Mouse (Mus musculus): ENCODE results near the gene Sdc4. TPM values are rescaled to one million over a fixed set of nuclear protein-coding genes. Genes with fewer than 3 reads are reported as not detected.

The Sdc4 gene
- total RNA-seq, 2 experiments from 2014 or later = 1.3 to 5.3 TPM

- ATAC-seq (replicated peaks; ENCODE audit: low FRiP score, low TSS enrichment, poor library complexity, severe bottlenecking) = 0 out of 2 replicates have a peak, but pooled peaks have one; percentile 14
Measured at GRCm38 (mm10) chr2:164377478-164378426, 65.9 kb downstream of the Sdc4 start.

Other genes starting within 250 kb of the Sdc4 start
- gene Wfdc15a, start 243.8 kb downstream of the Sdc4 start, total RNA-seq (2014; fragmentation: Nextera tagmentation) = not detected in 2 replicates
- gene Wfdc15a, start 243.8 kb downstream of the Sdc4 start, total RNA-seq (2017) = not detected in 2 replicates
- gene Wfdc15b, start 222.2 kb downstream of the Sdc4 start, total RNA-seq (2014; fragmentation: Nextera tagmentation) = not detected in 2 replicates
- not detected in 2 replicates for gene Wfdc15b, start 222.2 kb downstream of the Sdc4 start, total RNA-seq (2017)
- gene Svs2, start 205.4 kb downstream of the Sdc4 start, total RNA-seq (2014; fragmentation: Nextera tagmentation) = not detected in 2 replicates
- not detected in 2 replicates for gene Svs2, start 205.4 kb downstream of the Sdc4 start, total RNA-seq (2017)
- gene Svs3b, start 187.2 kb downstream of the Sdc4 start, total RNA-seq (2014; fragmentation: Nextera tagmentation) = not detected in 2 replicates
- not detected in 2 replicates for gene Svs3b, start 187.2 kb downstream of the Sdc4 start, total RNA-seq (2017)
- gene Svs4, start 165.4 kb downstream of the Sdc4 start, total RNA-seq (2014; fragmentation: Nextera tagmentation) = not detected in 2 replicates
- not detected in 2 replicates for gene Svs4, start 165.4 kb downstream of the Sdc4 start, total RNA-seq (2017)
- not detected in 2 replicates for gene Svs3a, start 154.6 kb downstream of the Sdc4 start, total RNA-seq (2014; fragmentation: Nextera tagmentation)
- not detected in 2 replicates for gene Svs3a, start 154.6 kb downstream of the Sdc4 start, total RNA-seq (2017)
- not detected in 2 replicates for gene Svs6, start 127.1 kb downstream of the Sdc4 start, total RNA-seq (2014; fragmentation: Nextera tagmentation)
- not detected in 2 replicates for gene Svs6, start 127.1 kb downstream of the Sdc4 start, total RNA-seq (2017)
- gene Svs5, start 111.1 kb downstream of the Sdc4 start, total RNA-seq (2014; fragmentation: Nextera tagmentation) = not detected in 2 replicates
- not detected in 2 replicates for gene Svs5, start 111.1 kb downstream of the Sdc4 start, total RNA-seq (2017)
- gene Slpi, start 54.8 kb downstream of the Sdc4 start, total RNA-seq (2014; fragmentation: Nextera tagmentation) = not detected in 2 replicates
- not detected in 2 replicates for gene Slpi, start 54.8 kb downstream of the Sdc4 start, total RNA-seq (2017)
- not detected in 2 replicates for gene Rbpjl, start 40.7 kb downstream of the Sdc4 start, total RNA-seq (2014; fragmentation: Nextera tagmentation)
- gene Rbpjl, start 40.7 kb downstream of the Sdc4 start, total RNA-seq (2017) = not detected in 2 replicates
- gene Matn4, start 38.7 kb downstream of the Sdc4 start, total RNA-seq (2014; fragmentation: Nextera tagmentation) = not detected in 2 replicates
- gene Matn4, start 38.7 kb downstream of the Sdc4 start, total RNA-seq (2017) = 0.09 TPM in 1 of 2 replicates, not detected in the other
- gene Sys1, start 13.1 kb upstream of the Sdc4 start, total RNA-seq (2014; fragmentation: Nextera tagmentation) = 25.7 and 26.7 TPM in 2 replicates
- gene Sys1, start 13.1 kb upstream of the Sdc4 start, total RNA-seq (2017) = 10.9 and 16.0 TPM in 2 replicates
- gene Gm20458, start 17.1 kb upstream of the Sdc4 start, total RNA-seq (2014; fragmentation: Nextera tagmentation) = not detected in 2 replicates
- gene Gm20458, start 17.1 kb upstream of the Sdc4 start, total RNA-seq (2017) = not detected in 2 replicates
- not detected in 2 replicates for gene Trp53tg5, start 29.8 kb upstream of the Sdc4 start, total RNA-seq (2014; fragmentation: Nextera tagmentation)
- not detected in 2 replicates for gene Trp53tg5, start 29.8 kb upstream of the Sdc4 start, total RNA-seq (2017)
- 2.4 TPM in 2 replicates for gene Dbndd2, start 42.2 kb upstream of the Sdc4 start, total RNA-seq (2014; fragmentation: Nextera tagmentation)
- gene Dbndd2, start 42.2 kb upstream of the Sdc4 start, total RNA-seq (2017) = 2.9 TPM in 1 of 2 replicates, not detected in the other
- gene Pigt, start 53.6 kb upstream of the Sdc4 start, total RNA-seq (2014; fragmentation: Nextera tagmentation) = 76.4 and 89.3 TPM in 2 replicates
- 16.3 and 36.6 TPM in 2 replicates for gene Pigt, start 53.6 kb upstream of the Sdc4 start, total RNA-seq (2017)
- gene Wfdc2, start 118.5 kb upstream of the Sdc4 start, total RNA-seq (2014; fragmentation: Nextera tagmentation) = not detected in 2 replicates
- gene Wfdc2, start 118.5 kb upstream of the Sdc4 start, total RNA-seq (2017) = not detected in 2 replicates
- gene Spint3, start 129.6 kb upstream of the Sdc4 start, total RNA-seq (2014; fragmentation: Nextera tagmentation) = not detected in 2 replicates
- not detected in 2 replicates for gene Spint3, start 129.6 kb upstream of the Sdc4 start, total RNA-seq (2017)
- not detected in 2 replicates for gene Wfdc6a, start 141.6 kb upstream of the Sdc4 start, total RNA-seq (2014; fragmentation: Nextera tagmentation)
- not detected in 2 replicates for gene Wfdc6a, start 141.6 kb upstream of the Sdc4 start, total RNA-seq (2017)
- not detected in 2 replicates for gene Eppin, start 149.7 kb upstream of the Sdc4 start, total RNA-seq (2014; fragmentation: Nextera tagmentation)
- not detected in 2 replicates for gene Eppin, start 149.7 kb upstream of the Sdc4 start, total RNA-seq (2017)
- gene Wfdc6b, start 169.6 kb upstream of the Sdc4 start, total RNA-seq (2014; fragmentation: Nextera tagmentation) = not detected in 2 replicates
- not detected in 2 replicates for gene Wfdc6b, start 169.6 kb upstream of the Sdc4 start, total RNA-seq (2017)
- not detected in 2 replicates for gene Wfdc8, start 169.7 kb upstream of the Sdc4 start, total RNA-seq (2014; fragmentation: Nextera tagmentation)
- gene Wfdc8, start 169.7 kb upstream of the Sdc4 start, total RNA-seq (2017) = not detected in 2 replicates
- not detected in 2 replicates for gene Wfdc16, start 194.9 kb upstream of the Sdc4 start, total RNA-seq (2014; fragmentation: Nextera tagmentation)
- gene Wfdc16, start 194.9 kb upstream of the Sdc4 start, total RNA-seq (2017) = not detected in 2 replicates
- not detected in 2 replicates for gene Wfdc10, start 212.2 kb upstream of the Sdc4 start, total RNA-seq (2014; fragmentation: Nextera tagmentation)
- not detected in 2 replicates for gene Wfdc10, start 212.2 kb upstream of the Sdc4 start, total RNA-seq (2017)
- not detected in 2 replicates for gene Wfdc9, start 212.7 kb upstream of the Sdc4 start, total RNA-seq (2014; fragmentation: Nextera tagmentation)
- gene Wfdc9, start 212.7 kb upstream of the Sdc4 start, total RNA-seq (2017) = not detected in 2 replicates
- gene Wfdc11, start 230.2 kb upstream of the Sdc4 start, total RNA-seq (2014; fragmentation: Nextera tagmentation) = not detected in 2 replicates
- gene Wfdc11, start 230.2 kb upstream of the Sdc4 start, total RNA-seq (2017) = not detected in 2 replicates
- not detected in 2 replicates for gene Wfdc13, start 241.2 kb upstream of the Sdc4 start, total RNA-seq (2014; fragmentation: Nextera tagmentation)
- gene Wfdc13, start 241.2 kb upstream of the Sdc4 start, total RNA-seq (2017) = not detected in 2 replicates